Mouse (Mus musculus) mature B cell (primary cell): Measurements from ENCODE around the gene Btbd8.

ENCODE experiments used
- in situ Hi-C: fragments of 300-500 bp; cut with MboI; formaldehyde crosslinking; loops from 2 replicates; pipeline ENCODE4 v1.14.3; 2019

Gene Btbd8

GRCm38 (mm10) chr5:107450299-107450698 is 12.5 kb downstream of the Btbd8 start:
- in situ Hi-C loops = no loop called here

GRCm38 (mm10) chr5:107462147-107463076 is 24.6 kb downstream of the Btbd8 start:
- in situ Hi-C loops = no loop called here

GRCm38 (mm10) chr5:107466501-107466900 is 28.7 kb downstream of the Btbd8 start:
- in situ Hi-C loops = no loop called here

GRCm38 (mm10) chr5:107467098-107467497 is 29.3 kb downstream of the Btbd8 start:
- in situ Hi-C loops = no loop called here

- in situ Hi-C loops = no loop called here
Observed at GRCm38 (mm10) chr5:107470600-107471329, 33.0 kb downstream of the Btbd8 start.

GRCm38 (mm10) chr5:107480194-107480593 is 42.4 kb downstream of the Btbd8 start:
- in situ Hi-C loops = no loop called here

GRCm38 (mm10) chr5:107488996-107489395 is 51.2 kb downstream of the Btbd8 start:
- in situ Hi-C loops = no loop called here

- in situ Hi-C loops = no loop called here
Observed at GRCm38 (mm10) chr5:107491036-107491435, 53.2 kb downstream of the Btbd8 start.

GRCm38 (mm10) chr5:107492471-107492870 is 54.7 kb downstream of the Btbd8 start:
- in situ Hi-C loops = no loop called here

GRCm38 (mm10) chr5:107494759-107495158 is 57.0 kb downstream of the Btbd8 start:
- in situ Hi-C loops = no loop called here

- in situ Hi-C loops = no loop called here
Observed at GRCm38 (mm10) chr5:107496047-107496446, 58.2 kb downstream of the Btbd8 start.

- in situ Hi-C loops = no loop called here
Observed at GRCm38 (mm10) chr5:107497519-107498501, 60.0 kb downstream of the Btbd8 start.

- in situ Hi-C loops = no loop called here
Observed at GRCm38 (mm10) chr5:107498806-107499310, 61.1 kb downstream of the Btbd8 start.

GRCm38 (mm10) chr5:107499891-107500535 is 62.2 kb downstream of the Btbd8 start:
- in situ Hi-C loops = no loop called here

- in situ Hi-C loops = no loop called here
Observed at GRCm38 (mm10) chr5:107500741-107501140, 62.9 kb downstream of the Btbd8 start.

GRCm38 (mm10) chr5:107507321-107507720 is 69.5 kb downstream of the Btbd8 start, which contains the start of gene Gm42669:
TSS of gene Gm42669 (plus strand) at chr5:107507621.
- in situ Hi-C loops = no loop called here

- in situ Hi-C loops = no loop called here
Observed at GRCm38 (mm10) chr5:107510503-107510902, 72.7 kb downstream of the Btbd8 start.

GRCm38 (mm10) chr5:107511326-107511725 is 73.5 kb downstream of the Btbd8 start:
- in situ Hi-C loops = no loop called here

GRCm38 (mm10) chr5:107513583-107513982 is 75.8 kb downstream of the Btbd8 start:
- in situ Hi-C loops = no loop called here

- in situ Hi-C loops = no loop called here
Observed at GRCm38 (mm10) chr5:107515453-107515852, 77.7 kb downstream of the Btbd8 start.

GRCm38 (mm10) chr5:107516087-107516486 is 78.3 kb downstream of the Btbd8 start:
- in situ Hi-C loops = no loop called here
